Mouse (Mus musculus) kidney, postnatal 0 days (tissue): ENCODE measurements around the gene Mrto4. TPM values are rescaled to one million over a fixed set of nuclear protein-coding genes. Genes with fewer than 3 reads are reported as not detected.

Source experiments
- ATAC-seq: fragments of 200-750 bp; cut with Nextera tagmentation; replicated peaks from 2 replicates; pipeline ENCODE4 v1.8.0; 2017; ENCODE audit warnings: low read depth, moderate number of reproducible peaks, moderate TSS enrichment, moderate library complexity; ENCODE audit not compliant: low FRiP score
- DNase-seq: peaks from one replicate; pipeline ENCODE4 v3.0.0-alpha.2; 2016; ENCODE audit warnings: low spot score
- H3K27ac ChIP-seq: fragments of 300-500 bp; sonication (generic); 2 replicates; pipeline ENCODE4 v1.5.1; 2014; ENCODE audit warnings: mild to moderate bottlenecking
- H3K27me3 ChIP-seq: fragments of 300-500 bp; sonication (generic); 2 replicates; pipeline ENCODE4 v1.6.1; 2014; ENCODE audit warnings: low read length, mixed read lengths; ENCODE audit not compliant: insufficient read depth
- H3K36me3 ChIP-seq: fragments of 300-500 bp; sonication (generic); 2 replicates; pipeline ENCODE4 v1.6.1; 2014; ENCODE audit warnings: low read length, mixed read lengths; ENCODE audit not compliant: insufficient read depth
- H3K4me1 ChIP-seq: fragments of 300-500 bp; sonication (generic); replicated peaks from 2 replicates; pipeline ENCODE4 v1.6.1; 2014; ENCODE audit warnings: antibody characterized with exemption, low read length, mixed read lengths; ENCODE audit not compliant: insufficient read depth
- H3K4me2 ChIP-seq: fragments of 300-500 bp; sonication (generic); 2 replicates; pipeline ENCODE4 v1.6.1; 2014; ENCODE audit warnings: mild to moderate bottlenecking, low read length, moderate library complexity, mixed read lengths
- H3K4me3 ChIP-seq: fragments of 300-500 bp; sonication (generic); replicated peaks from 2 replicates; pipeline ENCODE4 v1.5.1; 2014; ENCODE audit warnings: low read depth, low read length
- H3K9ac ChIP-seq: fragments of 300-500 bp; sonication (generic); 2 replicates; pipeline ENCODE4 v1.6.1; 2014; ENCODE audit warnings: low read depth, low read length
- H3K9me3 ChIP-seq: fragments of 300-500 bp; sonication (generic); replicated peaks from 2 replicates; pipeline ENCODE4 v1.6.1; 2016; ENCODE audit warnings: low read length, inconsistent platforms, mixed read lengths
- CTCF ChIP-seq: IDR thresholded peaks from 2 replicates; pipeline ENCODE4 v1.5.1; 2016; ENCODE audit warnings: antibody characterized with exemption, low read depth, mild to moderate bottlenecking, moderate library complexity
- WGBS: fragments of 180-500 bp; shearing (Covaris S2); extraction: QIAGEN DNeasy Blood & Tissue Kit; methylation state at CpG from one replicate; pipeline ENCODE4 v1.1.7; 2014; 5-methylcytosine and 5-hydroxymethylcytosine counted together
- polyA plus RNA-seq: library from polyadenylated mRNA; unstranded; fragments of >200 nt; fragmentation: Nextera tagmentation; extraction: Ambion mirVana; gene quantifications from 2 replicates; pipeline ENCODE4 v1.2.1, GENCODE M21; 2015

The Mrto4 gene
- polyA plus RNA-seq, 1 experiment from 2014 or later: 68.6 TPM

DNA sequence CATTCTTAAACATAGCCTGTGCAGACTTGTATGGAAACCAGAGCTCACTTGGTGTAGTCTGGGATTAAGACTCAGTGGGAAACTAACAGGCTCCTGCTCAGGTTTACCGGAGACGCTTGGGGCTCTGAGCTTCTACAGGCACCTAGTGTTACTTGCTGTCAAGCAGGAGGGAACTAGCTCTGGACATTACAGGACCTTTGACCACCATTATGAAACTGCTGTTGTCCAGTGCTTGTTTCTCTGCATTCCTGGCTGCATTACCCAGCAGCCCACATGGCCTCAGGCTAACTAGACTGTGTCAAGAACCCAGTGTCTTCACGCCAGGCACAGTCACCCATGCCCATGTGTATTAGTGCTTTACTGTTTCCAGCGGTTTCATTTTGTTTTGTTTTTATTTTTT lies 20.8 kb upstream of the Mrto4 start:
- Histone ChIP-seq H3K4me3 (no peak overlapping the region), H3K36me3 (peaks cover 62% of the 10 kb centered on the region), H3K9me3 (no peaks in the 10 kb centered on the region), H3K9ac (no peak overlapping the region), H3K4me2 (no peak overlapping the region), H3K4me1 (no peaks in the 10 kb centered on the region), H3K27ac (no peak overlapping the region), H3K27me3 (no peaks in the 10 kb centered on the region)
- DNase-seq (no peak), ATAC-seq (peak; percentile 49; the same call in 1 of the 2 replicates)
- 86% methylated on average over 4 of the region's 4 CpGs for WGBS
- TF ChIP-seq CTCF: no peak

DNA sequence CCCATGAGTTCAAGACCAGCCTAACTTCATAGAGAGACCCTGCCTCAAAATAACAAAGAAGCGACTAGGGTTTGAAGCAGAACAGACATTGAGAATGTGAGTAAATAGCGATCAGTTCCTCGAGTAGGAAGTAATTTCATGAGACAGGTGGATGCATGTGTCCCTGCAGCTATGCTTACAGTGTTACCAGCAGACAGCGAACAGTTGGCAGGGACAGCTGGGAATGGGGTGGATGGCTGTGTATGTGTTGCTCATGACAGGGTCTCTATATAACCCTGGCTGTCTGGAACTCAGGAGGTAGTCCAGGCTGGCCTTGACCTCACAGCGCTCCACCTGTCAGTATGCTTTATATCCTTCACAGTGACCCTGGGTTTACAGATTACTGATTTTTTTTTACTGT lies 15.7 kb upstream of the Mrto4 start:
- no peak overlapping the region for H3K4me3 ChIP-seq
- peaks cover 86% of the 10 kb centered on the region for H3K36me3 ChIP-seq
- TF ChIP-seq CTCF: no peak
- ATAC-seq (no peak), DNase-seq (no peak)
- no peak overlapping the region for H3K4me2 ChIP-seq
- 95% methylated on average over 5 of the region's 5 CpGs for WGBS
- H3K27ac ChIP-seq: no peak overlapping the region
- no peaks in the 10 kb centered on the region for H3K9me3 ChIP-seq
- H3K4me1 ChIP-seq: no peaks in the 10 kb centered on the region
- H3K9ac ChIP-seq: no peak overlapping the region
- no peaks in the 10 kb centered on the region for H3K27me3 ChIP-seq

DNA sequence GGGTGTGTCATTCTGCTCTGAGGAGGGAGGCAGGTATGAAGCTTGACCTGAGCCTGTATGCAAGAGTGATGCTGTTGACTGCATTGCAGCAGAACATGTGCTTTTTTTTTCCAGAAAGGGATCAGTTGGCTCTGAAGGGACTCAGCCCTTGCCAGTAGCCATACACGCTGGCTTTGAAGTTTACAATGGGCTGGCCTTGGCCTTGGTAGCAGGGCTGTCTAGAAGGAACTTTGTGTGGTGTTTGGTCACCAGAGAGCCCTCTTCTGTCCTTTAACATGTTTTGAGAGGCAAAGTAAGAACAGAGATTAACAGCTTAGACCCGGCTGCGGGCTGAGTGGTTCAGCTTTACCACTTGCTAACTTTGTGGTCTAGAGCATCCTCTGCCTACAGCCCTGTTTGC lies 15.0 kb upstream of the Mrto4 start:
- H3K27ac ChIP-seq: no peak overlapping the region
- TF ChIP-seq CTCF: no peak
- DNase-seq (no peak), ATAC-seq (no peak)
- H3K27me3 ChIP-seq: no peaks in the 10 kb centered on the region
- no peaks in the 10 kb centered on the region for H3K9me3 ChIP-seq
- 95% methylated on average over 3 of the region's 3 CpGs for WGBS
- no peaks in the 10 kb centered on the region for H3K4me1 ChIP-seq
- H3K4me3 ChIP-seq: no peak overlapping the region
- H3K9ac ChIP-seq: no peak overlapping the region
- no peak overlapping the region for H3K4me2 ChIP-seq
- peaks cover 84% of the 10 kb centered on the region for H3K36me3 ChIP-seq

DNA sequence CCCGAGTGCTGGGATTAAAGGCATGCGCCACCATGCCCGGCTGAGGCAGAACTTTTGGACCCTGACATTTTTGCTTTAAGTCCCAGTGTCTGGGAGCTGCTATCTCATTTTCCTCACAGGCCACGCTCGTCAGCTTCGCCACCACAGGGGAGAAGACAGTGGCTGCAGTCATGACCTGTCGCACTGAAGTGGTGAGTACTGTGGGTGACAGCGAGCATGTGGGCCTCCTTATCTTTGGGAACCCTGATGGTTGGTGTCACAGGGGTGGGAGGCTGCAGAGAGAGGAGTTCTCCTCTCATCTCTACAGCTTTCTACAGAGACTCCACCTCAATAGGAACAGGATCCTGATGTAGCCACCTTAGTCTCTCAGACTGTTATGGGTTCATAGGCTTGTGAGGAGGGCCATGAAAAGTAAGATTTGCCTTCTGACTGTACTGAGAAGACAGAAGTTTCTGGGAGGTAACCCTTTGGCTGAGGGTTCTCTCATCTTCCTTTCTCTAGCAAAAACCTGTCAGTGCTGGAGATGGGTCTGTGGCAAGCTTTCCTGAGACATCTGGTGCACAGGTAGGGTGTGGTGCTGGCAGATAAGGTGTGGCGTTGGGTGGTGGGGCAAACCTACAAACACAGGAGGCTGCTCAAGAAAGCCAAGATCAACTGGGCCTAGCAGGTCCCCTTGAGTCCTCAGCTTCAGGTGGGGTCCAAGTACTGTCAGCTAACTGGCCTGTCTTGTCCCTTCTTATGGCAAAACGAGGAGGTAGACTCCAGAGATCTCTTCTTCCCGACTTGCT lies 8.6 kb upstream of the Mrto4 start:
- H3K27ac ChIP-seq: no peak overlapping the region
- no peak overlapping the region for H3K9ac ChIP-seq
- no peaks in the 10 kb centered on the region for H3K9me3 ChIP-seq
- H3K4me3 ChIP-seq: no peak overlapping the region
- DNase-seq: no peak
- H3K4me2 ChIP-seq: no peak overlapping the region
- no peaks in the 10 kb centered on the region for H3K27me3 ChIP-seq
- WGBS: 92% methylated on average over 11 of the region's 11 CpGs
- peaks cover 81% of the 10 kb centered on the region for H3K36me3 ChIP-seq
- no peaks in the 10 kb centered on the region for H3K4me1 ChIP-seq
- no peak for TF ChIP-seq CTCF
- no peak for ATAC-seq

DNA sequence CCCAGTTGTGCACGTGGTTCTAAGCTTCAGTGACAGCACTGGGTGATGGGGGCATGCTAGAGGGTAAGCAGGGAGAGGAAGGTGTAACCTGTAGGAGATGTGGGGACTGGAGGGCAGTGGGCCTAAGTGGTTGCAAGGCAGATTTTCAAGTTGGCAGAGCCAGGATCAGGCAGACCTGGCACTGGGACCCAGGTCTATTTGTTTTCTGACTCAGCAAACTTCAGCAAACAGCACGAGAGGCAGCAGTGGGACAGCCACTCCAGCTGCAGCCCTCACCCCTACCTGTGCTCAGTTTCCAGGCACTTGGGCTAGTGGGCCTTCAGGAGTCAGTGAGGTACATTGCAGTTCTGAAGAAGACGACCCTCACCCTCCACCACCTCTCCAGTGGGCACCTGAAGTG lies 4.8 kb upstream of the Mrto4 start:
- 89% methylated on average over 3 of the region's 3 CpGs for WGBS
- TF ChIP-seq CTCF: no peak
- Histone ChIP-seq H3K27me3 (no peaks in the 10 kb centered on the region), H3K36me3 (peaks cover 51% of the 10 kb centered on the region), H3K27ac (no peak overlapping the region), H3K4me2 (no peak overlapping the region), H3K9ac (no peak overlapping the region), H3K9me3 (no peaks in the 10 kb centered on the region), H3K4me3 (no peak overlapping the region), H3K4me1 (no peaks in the 10 kb centered on the region; the same call in 1 of the 2 replicates)
- ATAC-seq (no peak), DNase-seq (no peak)

DNA sequence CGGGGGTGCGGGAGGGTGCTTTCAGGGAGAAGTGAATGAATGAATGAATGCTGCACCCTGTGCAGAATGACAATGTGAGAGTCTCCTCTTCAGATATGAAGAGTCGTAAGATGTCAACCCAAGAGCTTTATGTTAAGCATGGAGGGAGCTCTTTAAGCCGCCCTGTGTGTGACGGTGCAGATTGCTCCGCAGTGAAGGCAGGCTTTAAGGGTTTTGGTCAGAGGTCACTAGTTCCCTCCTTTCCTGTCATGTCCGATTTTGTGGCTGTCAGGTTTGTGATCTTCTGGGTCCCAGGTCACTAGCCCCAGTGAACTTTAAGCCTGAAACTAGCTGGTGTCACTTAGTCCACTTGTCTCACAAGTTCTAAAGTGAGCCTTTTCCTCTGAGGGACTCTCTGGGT lies 456 bp upstream of the Mrto4 start:
- ATAC-seq: peak; percentile 2; the same call in 1 of the 2 replicates

More for the DNA sequence above, 456 bp upstream of the Mrto4 start:
- no peak for DNase-seq
- Histone ChIP-seq H3K27me3 (no peaks in the 10 kb centered on the region), H3K4me3 (peak overlapping the region; percentile 72), H3K36me3 (peaks cover 35% of the 10 kb centered on the region), H3K4me2 (peak overlapping the region; percentile 87), H3K9me3 (no peaks in the 10 kb centered on the region), H3K27ac (peak overlapping the region; percentile 89), H3K4me1 (peaks cover 9% of the 10 kb centered on the region), H3K9ac (peak overlapping the region; percentile 74)
- 2% methylated on average over 7 of the region's 7 CpGs for WGBS
- no peak for TF ChIP-seq CTCF
